Mouse (Mus musculus): Measurements from ENCODE around the gene Ghdc. TPM values are rescaled to one million over a fixed set of nuclear protein-coding genes. Genes with fewer than 3 reads are reported as not detected.

Ghdc gene
- polyA plus RNA-seq, 2 experiments from 2014 or later = 3.2 to 5.3 TPM

- no peak for ATAC-seq
These were observed 29.4 kb downstream of the Ghdc start for GRCm38 (mm10) chr11:100741348-100741747.

DNA sequence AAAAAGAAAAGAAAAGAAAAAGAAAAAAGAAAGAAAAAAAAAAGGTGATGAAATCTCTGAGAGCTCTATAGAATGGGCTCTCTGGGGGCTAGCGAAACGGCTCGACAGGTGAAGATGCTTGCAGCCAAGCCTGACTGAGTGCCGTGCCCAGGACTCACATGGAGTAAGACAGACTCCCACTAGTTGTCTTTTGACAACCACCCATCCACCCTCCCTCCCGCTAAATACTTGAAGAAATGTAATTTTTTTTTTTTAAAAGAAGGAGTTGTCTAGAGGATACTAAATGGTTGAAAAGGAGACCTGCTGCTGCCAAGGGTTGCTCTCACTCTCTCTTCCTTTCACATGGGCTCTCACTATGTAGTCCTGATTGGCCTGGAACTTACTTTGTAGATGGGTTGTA is 32.0 kb downstream of the Ghdc start:
- ATAC-seq = no peak

DNA sequence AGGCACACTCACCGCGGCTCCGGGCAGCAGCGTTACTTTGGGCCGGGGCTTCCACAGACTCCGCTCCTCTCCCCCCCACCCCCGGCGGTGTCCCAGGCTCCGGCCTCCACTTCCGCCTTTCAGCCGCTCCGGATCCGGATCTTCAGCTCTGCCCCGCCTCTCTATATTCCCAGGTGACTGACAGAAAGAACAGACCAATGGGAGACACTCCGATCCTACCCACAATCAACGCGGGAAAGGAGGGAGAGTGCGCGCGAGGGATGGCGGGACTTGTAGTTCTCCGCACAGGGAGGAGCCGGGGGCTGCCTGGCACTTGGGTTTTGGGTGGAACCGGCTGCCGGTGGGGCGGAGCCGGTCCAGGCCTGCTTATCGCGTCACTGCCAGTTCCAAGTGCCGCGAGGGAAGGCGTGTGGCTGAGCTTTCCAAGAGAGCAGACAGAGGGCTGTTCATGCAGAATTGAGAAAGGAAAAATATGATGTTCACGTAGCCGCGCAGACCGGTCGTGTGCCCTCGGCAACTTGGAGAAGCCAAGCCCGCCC is 32.6 kb downstream of the Ghdc start, which contains the start of gene Rab5c:
Gene Rab5c, minus strand, starts transcription at position 150 of the 539 bp plus-strand sequence.
- ATAC-seq = peak; percentile 98

DNA sequence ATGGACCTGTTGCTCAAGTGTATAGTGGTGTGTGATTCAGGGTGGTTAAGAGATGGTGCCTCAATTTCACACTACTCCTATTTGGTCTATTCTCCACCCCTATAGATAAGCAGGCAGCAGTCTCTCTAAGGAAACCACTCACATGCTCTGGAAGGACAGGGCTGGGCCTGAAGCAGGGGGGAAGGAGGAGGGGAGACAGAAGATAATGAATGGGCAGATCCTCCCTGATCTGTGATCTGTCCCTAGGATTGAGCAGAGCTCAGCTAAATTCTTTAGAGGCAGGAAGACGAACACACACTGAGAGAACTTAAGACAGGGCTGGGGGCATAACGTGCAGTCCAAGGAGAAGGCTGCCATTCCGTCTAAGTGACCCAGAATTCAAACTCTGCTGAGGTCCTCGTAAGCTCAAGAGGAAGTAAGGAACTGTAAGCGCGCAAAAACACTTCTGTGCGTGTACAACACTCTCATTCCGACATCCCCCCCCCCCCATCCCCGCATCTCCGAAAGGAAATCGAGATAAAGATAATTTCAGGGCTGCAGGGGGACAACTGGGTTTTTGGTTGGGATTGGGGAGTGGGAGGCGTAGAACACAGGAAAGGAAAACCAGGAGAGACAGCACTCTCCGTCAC is 33.5 kb downstream of the Ghdc start:
- no peak for ATAC-seq

GRCm38 (mm10) chr11:100736746-100737080 is 34.0 kb downstream of the Ghdc start:
- ATAC-seq = no peak

- no peak for ATAC-seq
These were observed 34.6 kb downstream of the Ghdc start for GRCm38 (mm10) chr11:100735954-100736745.

DNA sequence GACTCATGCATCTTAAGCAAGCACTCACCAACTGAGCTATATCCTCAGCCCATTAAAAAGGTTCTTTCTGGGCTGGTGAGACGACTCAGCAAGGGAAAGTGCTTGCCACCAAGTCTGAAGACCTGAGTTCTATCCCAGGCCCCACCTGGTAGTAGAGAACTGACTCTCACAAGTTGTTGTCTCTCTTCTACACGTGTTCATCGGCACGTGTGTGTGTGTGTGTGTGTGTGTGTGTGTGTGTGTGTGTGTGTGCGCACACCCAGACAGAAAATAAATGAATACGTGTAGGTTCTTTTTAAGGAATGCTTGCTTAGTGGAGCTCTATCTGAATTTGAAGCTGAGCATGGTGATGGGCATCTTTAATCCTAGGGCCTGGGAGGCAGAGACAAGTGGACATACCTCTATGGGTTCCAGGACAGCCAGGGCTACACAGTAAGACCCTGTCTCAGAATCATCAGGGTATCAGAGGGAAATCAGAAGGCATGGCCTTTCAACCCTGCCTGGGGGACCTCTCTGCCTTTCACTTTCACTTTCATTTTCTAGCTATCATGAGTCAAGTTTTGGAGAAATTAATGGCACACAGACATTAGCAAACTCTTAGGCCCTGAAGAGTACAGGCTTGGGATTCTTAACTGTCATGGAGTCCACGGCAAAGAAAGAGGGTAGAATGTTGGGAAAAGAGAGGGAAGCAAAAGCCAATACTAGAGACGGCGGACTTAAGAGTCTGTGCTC is 35.5 kb downstream of the Ghdc start:
- ATAC-seq = no peak

GRCm38 (mm10) chr11:100730477-100731205 is 40.1 kb downstream of the Ghdc start:
- ATAC-seq = no peak

DNA sequence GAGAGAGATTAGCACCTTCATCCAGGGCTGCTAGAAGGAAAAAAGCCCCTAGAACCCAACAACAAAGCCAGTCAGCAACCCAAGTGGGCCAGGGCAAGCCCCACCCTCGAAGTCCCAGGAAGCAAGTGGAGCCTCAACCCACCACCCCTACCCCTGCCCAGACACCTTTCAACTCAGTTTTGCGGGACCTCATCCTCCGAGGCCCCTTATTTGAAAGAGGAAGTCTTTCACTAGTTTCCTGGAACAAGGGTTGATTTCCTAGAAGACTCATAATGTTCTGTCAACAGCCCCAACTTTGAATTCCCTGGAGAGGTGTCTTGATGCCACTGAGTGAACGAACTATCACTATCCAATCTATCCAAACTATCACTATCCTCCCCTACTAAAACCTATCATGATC is 40.8 kb downstream of the Ghdc start:
- peak; percentile 28 for ATAC-seq

GRCm38 (mm10) chr11:100728601-100729000 is 42.2 kb downstream of the Ghdc start:
- ATAC-seq = no peak

DNA sequence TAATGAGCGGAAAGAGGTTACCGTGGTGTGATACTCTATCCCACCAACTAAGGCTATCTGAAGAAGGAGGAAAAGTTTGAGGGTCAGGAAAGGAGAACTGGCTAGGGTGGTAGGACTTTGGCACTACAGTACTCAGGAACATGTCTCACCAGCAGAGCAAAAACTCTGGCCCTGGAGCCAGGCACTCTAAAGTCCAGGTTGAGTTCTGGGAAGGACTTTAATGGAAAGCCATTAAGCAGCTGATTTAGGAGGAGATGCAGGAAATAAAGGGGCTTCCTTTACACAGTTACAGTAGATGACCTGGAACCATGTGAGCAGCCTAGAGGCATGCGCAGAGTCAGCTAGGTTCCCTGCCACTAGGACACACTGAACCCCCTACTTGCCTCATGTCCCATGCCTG is 43.6 kb downstream of the Ghdc start:
- ATAC-seq = no peak

- ATAC-seq = no peak
These were observed 45.7 kb downstream of the Ghdc start for GRCm38 (mm10) chr11:100724919-100725512.

DNA sequence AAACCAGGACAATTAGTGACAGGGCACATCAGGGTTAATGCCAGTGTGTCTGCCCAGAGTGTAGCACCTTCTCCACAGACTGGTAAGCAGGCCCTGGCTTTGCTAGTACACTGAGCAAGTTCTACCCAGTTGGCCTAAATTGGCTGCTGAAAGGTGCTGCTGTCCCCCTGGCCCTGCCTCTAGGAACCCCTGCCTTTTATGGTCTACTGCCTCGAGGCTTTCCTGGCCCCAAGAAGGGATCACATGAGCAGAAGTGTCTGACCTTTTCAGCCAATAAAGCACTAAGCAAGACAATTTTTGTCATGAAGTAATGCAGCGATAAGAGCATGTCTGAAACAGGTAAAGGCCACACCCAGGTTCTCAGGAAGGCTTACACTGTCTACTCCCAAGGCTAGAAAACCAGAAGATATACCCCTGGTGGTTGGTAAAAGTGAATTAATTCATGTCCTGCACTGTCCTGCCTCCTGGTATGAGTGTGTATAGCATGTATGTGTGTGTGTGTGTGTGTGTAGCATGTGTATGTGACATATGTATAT is 48.2 kb downstream of the Ghdc start:
- no peak for ATAC-seq

DNA sequence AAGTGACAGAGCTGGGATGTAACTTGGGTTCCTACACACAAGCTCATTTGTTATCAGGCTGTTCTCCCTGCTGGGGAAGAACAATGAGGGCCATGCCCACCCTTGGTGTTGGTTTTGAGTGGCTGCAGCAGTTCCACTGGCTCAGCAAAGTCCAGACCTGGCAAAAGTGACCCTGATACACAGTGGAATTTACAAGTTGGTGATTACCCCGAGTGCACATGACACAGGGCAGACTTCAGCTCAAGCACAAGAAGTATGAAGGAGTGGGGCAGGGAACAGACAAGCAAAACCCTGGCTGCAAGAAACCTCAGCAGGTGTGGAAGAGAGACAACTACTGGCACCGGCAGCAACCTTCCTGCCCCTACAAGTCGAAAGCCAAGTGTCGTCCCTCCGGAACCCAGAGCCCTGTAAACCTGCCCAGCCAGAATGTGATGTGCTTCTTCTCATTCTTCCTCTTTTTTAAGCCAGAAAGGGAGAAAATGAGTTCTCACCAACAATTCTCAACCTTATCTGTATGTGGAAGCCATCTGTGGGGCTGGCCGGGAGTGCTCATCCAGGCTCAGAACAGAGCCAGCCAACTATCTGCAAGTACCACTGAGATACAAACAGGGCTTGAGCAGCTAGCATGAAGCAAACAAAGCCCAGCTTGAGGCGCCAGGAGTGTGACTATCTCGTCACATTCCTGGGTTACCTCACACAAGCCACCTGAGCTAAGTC is 48.8 kb downstream of the Ghdc start:
- no peak for ATAC-seq

- ATAC-seq = no peak
These were observed 49.5 kb downstream of the Ghdc start for GRCm38 (mm10) chr11:100721254-100721653.

GRCm38 (mm10) chr11:100720345-100720744 is 50.4 kb downstream of the Ghdc start:
- no peak for ATAC-seq

DNA sequence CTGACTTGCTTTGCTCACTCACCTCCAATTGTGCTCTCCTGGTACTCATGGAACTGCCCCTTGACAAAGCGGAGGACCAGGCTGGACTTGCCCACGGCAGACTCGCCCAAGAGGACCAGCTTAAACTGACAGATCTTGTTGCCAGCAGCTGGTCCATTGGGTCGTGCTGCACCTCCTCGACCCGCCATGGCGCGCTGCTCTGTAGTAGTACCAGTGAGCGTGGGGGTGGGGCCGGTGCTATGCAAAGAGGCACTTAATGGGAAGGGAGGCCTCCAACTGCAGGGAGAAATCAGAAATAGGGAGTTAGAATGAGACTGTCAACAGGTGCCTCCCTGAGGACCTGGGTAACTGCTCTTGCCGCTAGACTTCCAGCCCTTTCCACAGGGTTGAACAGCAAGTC is 50.9 kb downstream of the Ghdc start:
- ATAC-seq = no peak

GRCm38 (mm10) chr11:100719312-100719711 is 51.4 kb downstream of the Ghdc start:
- no peak for ATAC-seq

DNA sequence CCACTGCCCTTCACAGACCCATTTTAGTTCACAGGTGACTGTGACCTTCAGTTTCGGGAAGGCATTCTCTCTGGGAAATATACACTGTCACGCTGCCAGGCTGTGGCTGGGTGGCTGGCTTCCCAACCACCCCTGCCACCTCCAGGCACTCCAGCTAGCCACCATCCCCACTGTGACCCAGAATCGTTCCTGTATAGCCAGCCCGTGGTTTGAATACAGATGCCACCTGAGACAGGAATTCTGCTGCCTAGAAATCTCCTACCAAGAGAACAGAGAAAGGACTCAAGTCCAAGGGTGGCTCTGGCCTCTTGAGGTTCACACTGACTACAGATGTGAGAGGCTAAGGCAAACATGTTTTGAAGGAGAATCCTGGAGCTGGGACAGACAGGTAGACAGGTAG is 51.9 kb downstream of the Ghdc start:
- ATAC-seq = no peak

GRCm38 (mm10) chr11:100718462-100718861 is 52.3 kb downstream of the Ghdc start:
- no peak for ATAC-seq

GRCm38 (mm10) chr11:100716649-100717048 is 54.1 kb downstream of the Ghdc start:
- ATAC-seq = no peak
